Mouse (Mus musculus) retina, postnatal 1 day (tissue): Measurements from ENCODE around the gene Moap1.
A peak's percentile ranks its signal among the peaks of the same experiment; 100 is the strongest.

ENCODE experiments used
- DNase-seq: peaks from one replicate; pipeline ENCODE4 v3.0.0-alpha.2; 2012

The Moap1 gene

DNA sequence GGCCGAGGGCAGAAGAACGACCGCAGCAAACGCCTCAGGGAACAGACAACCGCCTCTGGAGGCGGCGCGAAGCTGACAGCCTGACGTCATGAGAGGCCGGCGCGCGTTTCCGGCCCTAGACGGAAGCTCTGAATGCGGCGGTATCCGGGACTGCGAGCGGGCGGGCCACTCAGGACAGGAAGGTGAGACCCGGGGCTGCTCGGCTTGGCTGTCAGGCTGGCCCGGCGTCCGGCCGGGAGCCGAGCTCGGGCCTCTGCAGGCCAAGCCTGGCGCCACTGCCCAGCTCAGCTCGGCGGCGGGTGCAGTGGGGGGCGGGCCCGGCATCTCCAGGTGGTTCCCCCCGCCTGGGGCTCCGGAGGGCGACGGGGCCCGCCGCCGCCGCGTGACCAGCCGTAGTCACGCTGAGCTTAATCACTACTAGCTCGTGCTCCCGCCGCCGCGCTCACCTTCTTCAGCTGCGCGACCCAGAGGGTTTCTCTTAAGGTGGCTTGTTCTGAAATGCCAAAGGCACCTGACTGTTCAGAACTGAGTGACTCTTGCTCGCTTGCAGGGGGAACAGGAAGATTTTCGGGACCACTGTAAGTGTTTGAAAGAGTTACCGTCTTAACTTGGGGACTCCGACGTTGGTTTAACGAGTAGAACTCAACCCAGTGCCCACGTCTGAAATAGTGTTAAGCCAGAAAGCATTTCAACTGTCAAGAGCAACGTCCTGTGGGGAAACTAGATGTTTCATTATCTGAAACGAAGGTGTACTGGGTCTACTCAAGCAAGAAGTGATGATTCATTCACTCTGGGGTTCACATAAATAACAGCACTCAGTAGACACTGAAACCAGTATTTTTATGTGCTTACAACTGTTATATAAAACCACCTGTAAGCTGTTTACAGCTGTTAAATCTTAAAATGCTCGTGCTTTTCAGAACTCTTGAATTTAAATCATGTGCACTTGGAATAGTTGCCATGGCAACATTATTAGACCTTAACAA is at the start of gene Moap1, which contains the start of gene Tmem251:
Moap1 (minus strand) TSS at position 73 of the 986 bp plus-strand sequence.
Tmem251 (plus strand) TSS at position 174 of the 986 bp plus-strand sequence.
- DNase-seq, result peak; percentile 94

DNA sequence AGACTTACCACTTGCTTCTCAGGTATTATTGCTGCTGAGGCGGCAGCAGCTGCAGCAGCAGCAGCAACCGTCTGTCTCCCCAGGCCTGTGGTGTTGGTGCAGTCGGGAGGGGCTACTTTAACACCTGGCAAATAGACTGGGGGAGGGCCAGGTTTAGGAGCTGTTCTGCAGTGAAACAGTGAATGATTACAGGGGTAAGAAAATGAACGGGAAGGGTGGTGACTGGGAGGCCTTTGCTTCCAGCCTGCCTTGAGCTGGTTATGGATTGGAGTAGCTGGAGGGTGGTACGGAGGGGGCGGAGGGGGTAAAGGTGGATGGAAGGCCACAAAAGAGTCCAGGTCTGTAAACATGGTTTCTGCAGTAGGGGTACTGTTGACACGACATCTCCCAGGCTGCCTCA is 44.5 kb upstream of the Moap1 start:
- no peak for DNase-seq

DNA sequence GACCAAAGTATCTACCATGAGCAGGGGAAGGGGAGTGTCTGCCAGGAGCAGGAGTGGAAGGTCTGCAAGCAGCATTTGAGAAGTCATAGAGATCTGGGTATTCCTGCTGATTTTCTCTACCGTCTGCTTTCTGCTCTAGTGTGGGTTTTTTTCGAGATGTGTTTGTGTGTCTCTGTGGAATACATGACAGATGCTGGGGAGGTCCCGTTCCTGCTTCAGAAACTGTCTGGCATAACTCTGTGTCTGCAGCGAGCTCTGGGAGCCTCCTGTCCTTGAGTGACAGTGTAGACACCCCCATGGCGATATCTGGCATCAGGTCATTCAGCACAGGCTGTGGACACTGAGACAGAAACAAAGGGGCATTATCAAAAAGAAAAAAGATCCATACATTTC is 42.1 kb upstream of the Moap1 start:
- DNase-seq, result no peak

DNA sequence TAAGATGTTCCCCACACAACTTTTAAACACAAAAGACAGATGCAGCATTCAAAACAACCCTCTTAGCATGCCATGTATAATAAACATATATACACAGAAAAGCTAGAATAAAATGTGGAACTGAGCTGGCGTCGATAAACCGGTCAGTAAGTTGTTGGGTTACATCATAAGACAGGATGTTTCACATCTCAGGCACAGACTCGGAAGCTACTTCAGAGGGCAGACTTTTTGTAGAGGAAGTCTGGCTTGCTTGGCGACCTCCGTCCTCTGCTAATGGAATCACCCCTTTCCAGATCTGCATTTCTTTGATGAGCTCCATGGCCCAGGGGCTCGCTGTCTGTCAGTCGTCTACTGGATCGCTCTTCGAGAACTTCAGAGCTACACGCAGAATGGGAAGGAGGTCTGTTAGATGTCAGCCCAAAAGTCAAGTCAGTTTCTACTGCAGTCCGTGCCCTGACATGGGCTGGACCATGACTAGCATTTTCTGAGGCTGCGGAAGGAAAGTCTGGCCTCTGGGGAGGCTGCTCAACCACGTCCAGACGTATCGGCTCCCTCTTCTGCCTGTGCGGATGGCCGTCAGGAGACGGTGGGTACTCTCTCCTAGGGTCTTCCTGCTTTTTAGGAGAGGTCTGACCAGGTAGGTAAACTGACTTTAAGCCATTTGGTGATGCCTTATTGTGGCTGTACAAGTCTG is 41.6 kb upstream of the Moap1 start:
- no peak for DNase-seq

DNA sequence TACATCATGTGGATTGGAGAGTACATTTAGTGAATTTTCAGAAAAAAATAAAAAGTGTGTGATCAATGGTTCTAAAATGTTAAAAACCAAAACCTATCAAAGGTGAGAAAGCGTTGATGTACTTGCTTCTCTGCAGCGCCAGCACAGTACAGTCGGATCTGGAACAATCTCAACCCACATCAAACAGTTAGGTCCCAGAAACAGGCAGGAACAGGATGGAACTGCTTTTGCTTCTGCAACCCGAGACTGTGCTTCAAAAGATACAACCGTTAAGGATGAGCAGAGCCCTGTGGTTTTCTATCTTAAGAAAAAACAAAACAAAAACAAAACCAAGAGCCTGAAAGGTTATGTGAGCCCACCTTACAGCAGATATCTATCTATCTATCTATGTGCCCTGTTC is 39.4 kb upstream of the Moap1 start:
- DNase-seq, result no peak

DNA sequence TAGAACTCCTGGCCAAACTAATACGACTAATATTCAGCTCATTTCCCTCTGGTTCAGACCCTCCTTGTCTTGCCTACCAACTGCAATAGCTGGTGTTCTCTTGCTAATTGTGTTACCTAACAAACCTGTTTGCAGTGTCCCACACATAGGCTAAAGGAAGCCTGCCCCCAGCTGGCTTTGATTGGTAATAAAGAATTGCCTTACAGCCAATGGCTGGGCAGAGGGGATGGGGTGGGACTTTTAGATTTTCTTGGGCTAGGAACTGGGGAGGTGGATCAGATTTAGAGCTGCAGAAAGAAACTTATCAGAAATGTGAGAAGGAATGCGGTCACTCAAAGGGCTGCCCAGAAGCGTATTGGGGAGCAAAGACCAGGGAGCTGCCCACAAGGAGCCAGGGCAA is 36.0 kb upstream of the Moap1 start:
- DNase-seq, result peak; percentile 22

DNA sequence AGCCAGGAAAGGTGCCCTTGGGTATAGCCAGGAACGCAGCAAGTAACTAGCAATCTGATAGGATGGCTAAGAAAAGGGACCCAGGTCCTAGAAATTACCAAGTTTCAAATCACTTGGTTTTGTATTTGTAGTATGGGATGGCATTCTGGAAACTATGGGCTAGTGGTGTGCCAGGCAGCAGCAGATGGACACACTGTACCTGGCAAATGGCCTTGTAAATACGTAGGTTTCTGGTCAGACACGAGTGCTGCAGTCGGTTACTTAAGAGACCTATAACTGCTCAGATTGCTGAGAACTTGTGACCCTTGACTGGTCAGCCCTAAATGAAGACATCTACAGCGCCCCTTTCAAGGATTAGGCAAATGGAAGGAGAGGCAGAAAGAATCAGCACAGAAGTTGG is 34.7 kb upstream of the Moap1 start:
- no peak for DNase-seq

DNA sequence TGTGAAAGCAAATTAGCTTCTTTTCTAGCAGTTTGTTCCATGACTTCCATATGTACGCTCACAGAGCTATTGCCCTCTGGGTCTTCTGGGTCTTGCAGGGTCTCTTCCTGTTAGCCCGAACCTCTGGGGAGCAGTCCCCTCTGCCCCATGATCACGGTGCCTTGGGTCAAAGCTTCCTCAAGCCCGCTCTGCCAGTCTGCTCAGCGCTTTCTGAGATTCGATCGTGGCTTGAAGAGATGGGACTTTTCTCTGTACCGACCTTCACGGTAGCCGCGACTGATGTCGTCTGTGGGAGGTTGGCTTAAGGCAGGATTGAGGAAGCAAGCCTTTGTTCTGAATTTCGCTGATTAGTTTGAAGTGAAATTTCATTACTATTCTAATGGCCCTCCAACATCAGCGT is 32.6 kb upstream of the Moap1 start:
- DNase-seq, result no peak

DNA sequence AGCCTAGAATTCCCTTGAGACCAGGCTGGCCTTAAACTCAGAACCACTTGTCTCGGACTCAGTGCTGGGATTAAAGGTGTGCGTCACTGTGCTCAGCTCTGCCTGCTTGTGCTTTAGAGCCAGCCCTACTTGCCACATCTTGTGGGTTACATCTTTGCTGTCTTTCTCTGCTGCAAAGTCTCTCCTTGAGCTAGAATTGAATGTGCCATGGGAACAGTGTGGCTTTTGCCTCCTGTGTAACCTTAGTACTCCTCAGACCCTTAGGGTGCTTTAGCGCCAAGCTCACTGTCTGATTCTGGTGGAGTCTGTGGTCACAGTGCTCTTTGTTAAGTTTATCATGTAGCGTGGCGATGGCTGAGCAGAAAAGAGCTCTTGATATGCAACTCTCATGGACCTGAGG is 29.2 kb upstream of the Moap1 start:
- DNase-seq, result no peak

DNA sequence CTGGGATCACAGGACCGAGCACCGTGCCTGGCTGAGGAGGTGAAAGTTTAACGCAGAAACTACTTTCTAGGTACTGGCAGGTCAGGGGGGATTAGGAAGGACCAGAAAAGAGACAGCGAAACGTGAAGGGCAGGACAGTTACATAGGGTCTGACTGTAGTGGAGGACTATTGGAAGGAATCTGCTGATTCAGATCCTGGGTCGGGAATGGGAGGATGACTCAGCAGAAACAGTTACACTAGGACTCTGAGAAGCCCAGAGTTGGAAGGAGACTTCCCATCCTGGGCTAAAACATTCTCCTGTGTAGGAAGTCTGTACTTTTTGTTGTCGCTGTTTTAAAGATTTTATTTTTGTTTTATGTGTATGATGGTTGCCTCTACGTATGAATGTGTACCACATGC is 28.1 kb upstream of the Moap1 start:
- no peak for DNase-seq

DNA sequence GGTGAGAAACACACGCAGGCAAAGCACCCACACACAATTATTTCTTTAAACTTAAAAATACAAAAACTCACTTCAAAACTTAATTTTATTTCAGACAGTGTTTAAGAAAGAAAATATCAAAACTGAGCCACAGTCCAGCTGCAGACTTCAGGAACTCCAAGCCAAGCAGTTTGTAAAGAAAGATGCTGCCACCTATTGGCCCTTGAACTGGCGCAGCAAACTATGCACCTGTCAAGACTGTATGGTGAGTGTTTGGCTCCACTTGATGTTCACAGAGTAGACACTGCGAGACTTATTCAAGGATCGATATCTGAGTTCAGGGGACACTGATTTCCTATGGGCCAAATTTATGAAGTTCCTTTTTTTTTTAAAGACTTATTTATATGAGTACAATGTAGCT is 25.5 kb upstream of the Moap1 start:
- DNase-seq, result no peak

DNA sequence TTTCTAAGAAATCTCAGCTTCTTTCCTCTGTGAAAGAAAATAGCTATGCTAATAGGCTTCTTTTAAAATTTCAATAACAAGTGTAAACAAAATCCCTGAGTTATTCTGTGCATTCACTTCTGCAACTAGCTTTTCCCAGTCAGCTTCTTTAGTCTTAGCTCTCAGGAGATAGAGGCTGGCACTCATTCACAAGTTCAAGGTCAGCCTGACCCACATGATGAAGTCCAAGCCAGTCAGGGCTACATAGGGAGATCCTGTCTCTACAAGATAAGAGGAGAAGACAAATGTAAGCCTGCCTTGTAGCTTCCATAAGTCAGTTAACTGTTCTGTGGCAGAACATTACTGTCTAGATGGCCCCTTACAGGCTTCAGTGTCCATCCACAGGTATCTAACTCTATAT is 20.2 kb upstream of the Moap1 start:
- no peak for DNase-seq

DNA sequence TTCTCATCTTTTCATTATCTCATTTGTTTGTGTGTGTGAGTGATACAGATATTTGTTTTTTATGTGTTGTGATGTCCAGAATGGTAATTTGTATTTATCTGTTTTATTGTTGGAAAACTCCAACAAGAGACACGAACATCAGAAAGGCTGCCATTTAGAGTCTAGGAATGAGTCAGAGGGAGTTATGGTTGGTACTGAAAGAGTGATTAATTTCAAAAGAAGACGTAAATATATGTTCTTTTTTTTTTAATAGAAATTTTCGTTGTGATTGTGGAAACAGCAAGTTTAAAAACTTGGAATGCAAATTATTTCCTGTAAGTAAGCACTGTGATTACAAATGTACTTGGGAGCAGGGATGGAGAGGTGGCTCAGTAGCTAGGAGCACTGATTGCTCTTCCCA is 18.2 kb upstream of the Moap1 start:
- no peak for DNase-seq

DNA sequence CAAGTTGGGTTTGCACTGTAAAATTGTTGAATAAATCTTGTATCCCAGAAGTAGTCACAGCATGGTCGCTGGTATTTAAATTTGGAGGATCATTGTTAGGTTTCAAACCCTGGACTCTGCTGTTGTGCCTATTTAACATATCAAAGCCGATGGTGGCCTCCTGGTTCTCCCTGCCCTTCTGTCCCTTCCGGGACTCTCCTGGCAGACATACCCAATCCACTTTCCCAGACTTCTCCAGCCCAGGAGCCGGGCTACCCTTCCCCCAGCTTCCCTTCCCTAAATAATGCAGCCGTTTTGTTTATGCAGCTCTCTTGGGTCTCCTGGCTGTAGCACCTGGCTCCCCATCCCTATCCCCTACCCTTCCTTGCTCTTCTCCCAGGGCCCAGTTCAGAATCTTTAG is 15.5 kb upstream of the Moap1 start:
- DNase-seq, result no peak

DNA sequence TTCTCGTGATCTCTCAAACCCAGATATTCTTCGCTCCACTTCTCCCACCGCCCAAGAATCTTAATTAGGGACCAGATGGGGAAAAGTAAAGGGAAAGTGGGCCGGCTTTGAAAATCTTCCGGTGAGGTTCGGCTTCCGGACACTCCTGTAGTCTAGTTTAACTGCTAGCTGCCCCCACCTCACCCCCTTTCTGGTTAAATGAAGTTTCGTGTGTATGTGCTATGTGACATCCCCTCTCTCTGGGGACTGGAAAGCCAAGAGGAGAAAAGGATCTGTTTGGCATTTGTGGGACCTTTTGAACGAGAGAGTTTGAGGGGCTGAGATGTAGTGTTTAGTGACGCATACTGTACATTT is 14.9 kb upstream of the Moap1 start, which contains the start of gene Gm20604:
Gm20604 (minus strand) TSS at position 270 of the 354 bp plus-strand sequence.
- DNase-seq, result no peak

DNA sequence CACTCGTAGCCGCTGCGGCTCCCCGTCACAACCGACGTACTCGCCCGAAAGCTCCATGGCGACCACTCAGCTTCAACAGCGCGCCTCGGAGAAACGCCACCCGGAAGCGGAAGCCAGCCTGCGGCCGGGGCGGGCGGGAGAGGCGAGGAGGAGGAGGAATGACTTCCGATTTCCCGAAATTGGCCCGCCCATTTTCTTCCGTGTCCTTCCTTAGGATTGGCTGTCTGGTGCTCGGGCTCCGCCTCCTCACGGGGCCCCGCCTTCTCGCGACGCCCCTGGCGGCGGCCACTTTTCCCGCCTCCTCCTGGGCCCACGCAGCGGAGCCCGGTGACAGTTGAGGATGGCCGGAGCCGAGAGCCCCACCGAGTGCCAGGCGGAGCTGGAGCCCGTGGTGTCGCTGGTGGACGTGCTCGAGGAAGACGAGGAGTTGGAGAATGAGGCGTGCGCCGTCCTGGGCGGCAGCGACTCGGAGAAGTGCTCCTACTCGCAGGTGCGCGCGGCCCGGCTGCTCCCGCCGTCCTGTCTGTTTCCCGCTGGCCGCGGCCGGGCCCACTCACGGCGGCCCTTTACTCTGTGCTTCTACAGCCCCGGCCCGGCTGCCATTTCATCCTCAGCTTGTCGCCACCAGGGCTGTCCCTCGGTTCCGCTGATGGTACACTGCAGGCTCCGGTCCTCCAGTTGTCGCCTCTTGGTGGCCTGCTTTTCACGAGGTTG is 14.4 kb upstream of the Moap1 start, which contains the start of the genes Gm28051, Gon7 and Ubr7:
Gm28051 (minus strand) TSS at position 77 of the 714 bp plus-strand sequence.
Gon7 (minus strand) TSS at position 115 of the 714 bp plus-strand sequence.
Ubr7 (plus strand) TSS at position 279 of the 714 bp plus-strand sequence.
- peak; percentile 99 for DNase-seq

DNA sequence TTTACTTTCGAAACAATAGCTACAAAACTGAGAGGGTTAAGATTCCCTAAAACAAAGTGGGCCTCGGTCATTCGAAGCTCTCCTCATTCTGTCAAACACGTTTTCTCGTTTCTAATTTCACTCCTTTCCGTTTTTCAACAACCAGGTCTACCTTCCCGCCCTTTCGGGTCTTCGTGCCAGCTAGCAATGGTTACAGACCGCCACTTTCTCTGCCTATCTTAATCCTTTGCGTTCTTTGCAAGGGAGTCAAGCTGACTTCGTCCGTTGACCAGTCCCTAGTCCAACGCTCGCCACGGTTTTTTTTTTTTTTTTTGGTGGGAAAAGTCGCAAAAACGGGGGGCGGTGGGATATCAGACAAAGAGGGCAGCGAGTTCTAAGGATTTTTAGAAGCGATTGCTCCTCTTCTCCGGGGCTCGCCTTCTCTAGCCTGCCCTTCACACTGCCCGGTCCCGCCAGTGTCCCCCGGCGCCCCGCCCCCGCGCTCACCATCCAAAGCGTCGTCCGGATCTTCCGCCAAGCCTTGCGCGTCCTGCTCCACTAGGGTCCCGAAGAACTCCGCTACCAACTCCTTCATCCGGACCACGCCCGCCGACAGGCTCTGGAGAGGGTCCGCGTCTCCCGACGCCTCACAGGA is 13.7 kb upstream of the Moap1 start:
- DNase-seq, result no peak

DNA sequence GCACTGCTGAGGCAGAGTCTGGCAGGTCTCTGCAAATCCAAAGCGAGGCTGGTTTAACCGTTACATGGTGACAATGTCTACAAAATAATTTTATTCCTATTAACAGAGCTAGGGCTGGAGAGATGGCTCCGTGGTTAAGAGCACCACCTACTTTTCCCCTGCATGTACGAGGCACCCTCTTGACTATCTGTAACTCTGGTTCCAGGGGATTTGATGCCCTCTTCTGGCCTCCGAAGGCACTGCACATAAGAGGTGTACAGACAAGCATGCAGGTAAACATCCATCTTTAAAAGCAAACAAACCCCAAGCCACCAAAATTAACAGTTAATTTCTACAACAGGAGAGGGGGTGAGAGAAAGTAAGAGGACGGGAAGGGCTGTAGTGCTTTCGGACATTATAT is 12.8 kb upstream of the Moap1 start:
- DNase-seq, result peak; percentile 42

DNA sequence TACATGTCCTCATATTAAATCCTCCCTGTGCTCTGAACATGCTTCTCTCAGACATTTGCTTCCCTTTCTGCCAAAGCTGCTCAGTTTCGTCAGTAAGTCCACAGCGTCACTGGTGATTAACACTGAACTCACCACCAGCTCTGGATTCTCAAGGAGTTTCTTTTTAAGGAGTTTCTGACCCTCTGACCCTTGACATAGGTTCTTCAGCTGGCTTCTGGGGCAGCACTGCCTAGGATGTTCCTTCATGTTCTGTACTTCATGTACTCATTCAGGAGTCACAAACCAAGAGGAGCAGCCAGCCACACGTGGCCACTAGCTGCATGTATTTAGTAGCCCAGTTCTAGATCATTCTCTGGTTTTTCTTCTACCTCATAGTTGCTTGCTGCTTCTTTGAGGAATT is 4.8 kb upstream of the Moap1 start:
- no peak for DNase-seq

DNA sequence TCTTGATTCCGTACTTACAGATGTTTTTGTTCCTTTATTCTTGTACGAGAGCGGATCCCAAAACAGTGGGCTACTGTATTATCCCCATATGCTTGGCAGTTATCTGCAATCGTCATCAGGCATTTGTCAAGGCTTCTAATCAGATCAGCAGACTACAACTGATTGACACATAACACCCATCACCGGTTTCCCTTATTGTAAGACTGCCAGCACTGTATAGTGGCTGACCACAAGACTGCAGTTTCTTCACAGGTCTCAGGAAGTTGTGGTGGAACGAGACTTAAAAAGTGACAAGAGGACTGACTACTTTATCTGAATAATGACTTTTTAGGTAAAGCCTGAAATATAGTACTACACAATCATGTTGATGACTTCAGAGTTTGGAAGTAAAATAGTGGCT is 1.4 kb upstream of the Moap1 start:
- peak; percentile 21 for DNase-seq

DNA sequence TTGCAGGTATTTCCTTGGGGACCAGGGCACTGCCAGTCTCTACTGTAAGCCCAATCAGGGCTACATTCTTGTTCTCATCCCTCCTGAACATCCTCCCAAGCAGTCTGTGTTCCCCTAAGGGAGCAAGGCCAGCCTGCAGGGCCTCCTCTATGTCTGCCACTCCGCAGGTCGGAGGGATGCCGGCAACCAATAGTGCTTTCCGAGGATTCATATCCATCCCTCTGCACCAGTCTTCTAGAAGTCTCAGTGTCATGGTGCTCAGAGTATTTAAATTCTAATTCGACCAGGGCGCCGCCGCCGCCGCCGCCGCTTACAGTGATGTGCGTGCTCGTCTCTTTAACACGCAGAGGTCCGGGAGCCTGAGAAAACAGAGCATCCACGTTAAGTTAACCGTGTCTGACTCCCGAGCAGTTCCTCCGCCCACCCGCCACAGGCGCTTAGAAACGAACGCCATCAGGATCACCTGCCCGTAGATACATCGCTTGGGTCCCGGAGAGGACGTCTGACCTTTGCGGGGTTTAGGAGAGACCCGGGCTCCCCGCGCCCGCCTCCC is 349 bp downstream of the Moap1 start:
- DNase-seq, result no peak

DNA sequence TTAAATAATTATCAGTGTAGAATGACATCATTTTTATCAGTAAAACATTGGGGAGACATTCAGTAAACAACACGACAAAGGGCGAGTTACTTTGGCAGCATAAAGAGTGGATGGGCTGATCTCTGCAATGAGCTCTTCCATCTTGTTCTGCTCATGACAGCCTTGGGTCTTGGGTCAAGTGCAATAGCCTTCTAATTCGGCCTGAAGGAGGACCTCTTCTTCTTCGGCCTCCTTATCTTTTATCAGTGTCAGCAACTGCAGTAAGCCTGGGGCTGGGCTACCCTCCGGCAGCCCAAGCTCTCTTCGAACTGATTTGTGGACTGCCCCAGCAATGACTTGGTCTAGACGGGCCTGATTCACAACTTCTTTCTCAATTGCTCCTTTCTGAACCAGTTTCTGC is 1.4 kb downstream of the Moap1 start:
- no peak for DNase-seq
